Mouse (Mus musculus) intestine, embryonic 14.5 days (tissue): ENCODE data around the gene Neurl1a. TPM values are rescaled to one million over a fixed set of nuclear protein-coding genes. Genes with fewer than 3 reads are reported as not detected.

Source experiments
- ATAC-seq: fragments of 200-750 bp; cut with Nextera tagmentation; replicated peaks from 2 replicates; pipeline ENCODE4 v1.8.0; 2017; ENCODE audit warnings: low read depth, moderate number of reproducible peaks, moderate TSS enrichment, moderate library complexity; ENCODE audit not compliant: low FRiP score, low TSS enrichment
- DNase-seq: peaks from one replicate; pipeline ENCODE4 v3.0.0-alpha.2; 2018; ENCODE audit warnings: low spot score
- H3K27ac ChIP-seq: fragments of 300-500 bp; sonication (generic); 2 replicates; pipeline ENCODE4 v1.5.1; 2014; ENCODE audit warnings: low read depth, mild to moderate bottlenecking, control low read depth
- H3K27me3 ChIP-seq: fragments of 300-500 bp; sonication (generic); replicated peaks from 2 replicates; pipeline ENCODE4 v1.6.1; 2014; ENCODE audit warnings: low read length, control low read depth; ENCODE audit not compliant: control insufficient read depth, insufficient read depth
- H3K36me3 ChIP-seq: fragments of 300-500 bp; sonication (generic); 2 replicates; pipeline ENCODE4 v1.6.1; 2014; ENCODE audit warnings: low read length, control low read depth; ENCODE audit not compliant: control insufficient read depth, insufficient read depth
- H3K4me1 ChIP-seq: fragments of 300-500 bp; sonication (generic); replicated peaks from 2 replicates; pipeline ENCODE4 v1.6.1; 2014; ENCODE audit warnings: low read length, control low read depth, mixed read lengths; ENCODE audit not compliant: control insufficient read depth, insufficient read depth
- H3K4me2 ChIP-seq: fragments of 300-500 bp; sonication (generic); 2 replicates; pipeline ENCODE4 v1.6.1; 2014; ENCODE audit warnings: low read length
- H3K4me3 ChIP-seq: fragments of 300-500 bp; sonication (generic); 2 replicates; pipeline ENCODE4 v1.5.1; 2014; ENCODE audit warnings: low read depth, low read length, control low read depth, mixed read lengths
- H3K9ac ChIP-seq: fragments of 300-500 bp; sonication (generic); 2 replicates; pipeline ENCODE4 v1.6.1; 2014; ENCODE audit warnings: mild to moderate bottlenecking, low read length
- H3K9me3 ChIP-seq: fragments of 300-500 bp; sonication (generic); 2 replicates; pipeline ENCODE4 v1.6.1; 2016; ENCODE audit warnings: low read length, control low read depth; ENCODE audit not compliant: control insufficient read depth
- WGBS: fragments of 180-500 bp; shearing (Covaris S2); extraction: QIAGEN DNeasy Blood & Tissue Kit; methylation state at CpG from one replicate; pipeline ENCODE4 v1.1.7; 2014; 5-methylcytosine and 5-hydroxymethylcytosine counted together
- polyA plus RNA-seq: library from polyadenylated mRNA; unstranded; fragments of >200 nt; fragmentation: Nextera tagmentation; extraction: Ambion mirVana; gene quantifications from 2 replicates; pipeline ENCODE4 v1.2.1, GENCODE M21; 2014

Gene Neurl1a
- polyA plus RNA-seq, 1 experiment from 2014 or later = 9.1 TPM

DNA sequence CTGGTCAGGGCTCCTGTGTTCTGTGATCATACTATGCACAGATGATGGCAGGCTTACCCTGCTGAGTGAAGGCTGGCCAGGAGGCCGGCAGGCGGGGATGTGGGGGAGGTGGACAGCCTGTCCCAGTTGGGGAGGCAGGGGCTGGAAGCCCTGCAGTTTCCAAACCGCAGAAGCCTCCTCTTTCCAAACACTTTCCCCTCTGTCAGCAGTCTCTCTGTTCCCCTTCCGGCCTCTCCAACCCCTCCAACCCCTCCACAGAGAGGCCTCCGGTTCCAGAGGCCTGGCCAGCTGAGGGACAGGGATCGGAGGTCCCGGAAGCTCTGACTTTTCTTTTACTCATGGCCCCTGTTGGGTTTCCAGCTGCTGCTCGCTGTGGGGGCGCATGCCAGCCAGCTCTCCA, 102.3 kb downstream of the Neurl1a start:
- Histone ChIP-seq H3K36me3 (peaks cover 91% of the 10 kb centered on the region), H3K9ac (no peak overlapping the region), H3K4me2 (no peak overlapping the region), H3K27ac (no peak overlapping the region; the same call in 1 of the 2 replicates), H3K4me3 (no peak overlapping the region), H3K27me3 (no peaks in the 10 kb centered on the region), H3K4me1 (no peaks in the 10 kb centered on the region), H3K9me3 (no peaks in the 10 kb centered on the region)
- DNase-seq (no peak), ATAC-seq (no peak)
- WGBS = 79% methylated on average over 9 of the region's 9 CpGs

DNA sequence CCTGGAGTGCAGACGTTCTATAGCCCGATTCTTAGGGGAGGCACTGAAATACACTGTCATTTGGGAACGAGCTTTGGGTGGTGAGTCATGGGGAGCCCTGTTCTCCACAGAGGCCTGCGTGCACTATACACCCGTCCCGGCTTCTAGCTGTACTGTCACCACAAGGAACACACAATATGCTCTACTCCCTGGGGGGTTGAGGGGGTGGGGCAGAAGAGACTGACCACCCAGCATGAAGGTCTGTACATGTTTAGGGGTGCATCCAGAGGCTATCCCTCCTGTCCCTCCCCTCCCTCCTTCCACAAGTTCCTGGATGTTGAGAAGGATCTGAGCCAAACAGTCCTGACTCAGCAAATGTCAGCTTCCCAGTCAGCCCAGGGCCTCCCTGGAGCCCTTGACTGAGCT, 103.4 kb downstream of the Neurl1a start:
- no peak overlapping the region for H3K27ac ChIP-seq
- no peaks in the 10 kb centered on the region for H3K27me3 ChIP-seq
- H3K4me1 ChIP-seq = no peaks in the 10 kb centered on the region; the same call in 1 of the 2 replicates
- DNase-seq (no peak), ATAC-seq (no peak)
- H3K4me2 ChIP-seq = no peak overlapping the region
- H3K9ac ChIP-seq = no peak overlapping the region
- no peak overlapping the region for H3K4me3 ChIP-seq
- peaks cover 88% of the 10 kb centered on the region for H3K36me3 ChIP-seq
- H3K9me3 ChIP-seq = no peaks in the 10 kb centered on the region
- 85% methylated on average over 6 of the region's 6 CpGs for WGBS

DNA sequence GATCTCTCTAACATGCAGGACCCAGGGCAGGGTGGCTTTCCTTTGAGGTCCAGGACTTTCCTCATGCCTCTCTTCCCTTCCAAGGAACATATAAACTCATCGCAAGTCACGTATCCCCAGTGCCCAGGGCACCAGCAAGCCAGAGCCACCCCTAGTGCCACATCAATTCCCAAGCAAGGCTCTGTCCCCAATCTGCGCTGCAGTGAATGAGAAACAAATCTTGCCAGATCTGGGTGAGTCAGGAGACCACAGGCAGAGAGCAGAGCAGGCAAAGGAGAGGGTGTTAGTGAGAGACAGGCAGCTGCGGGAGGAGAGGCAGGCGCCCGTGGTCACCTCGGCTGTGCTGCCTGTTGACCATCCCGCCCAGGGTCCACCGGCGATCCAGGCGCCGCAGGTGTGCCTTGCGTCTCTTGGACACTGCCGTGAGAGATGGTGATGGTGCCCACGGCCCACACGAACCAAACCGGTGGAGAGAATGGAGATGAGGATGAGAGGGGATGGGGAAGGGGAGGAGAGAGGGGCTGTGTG, 104.1 kb downstream of the Neurl1a start:
- ATAC-seq (no peak), DNase-seq (no peak)
- H3K36me3 ChIP-seq = peaks cover 81% of the 10 kb centered on the region
- H3K4me3 ChIP-seq = no peak overlapping the region
- WGBS = 96% methylated on average over 17 of the region's 17 CpGs
- no peaks in the 10 kb centered on the region for H3K27me3 ChIP-seq
- no peak overlapping the region for H3K9ac ChIP-seq
- no peak overlapping the region for H3K27ac ChIP-seq
- H3K4me2 ChIP-seq = no peak overlapping the region
- no peaks in the 10 kb centered on the region; the same call in 1 of the 2 replicates for H3K4me1 ChIP-seq
- no peaks in the 10 kb centered on the region for H3K9me3 ChIP-seq

DNA sequence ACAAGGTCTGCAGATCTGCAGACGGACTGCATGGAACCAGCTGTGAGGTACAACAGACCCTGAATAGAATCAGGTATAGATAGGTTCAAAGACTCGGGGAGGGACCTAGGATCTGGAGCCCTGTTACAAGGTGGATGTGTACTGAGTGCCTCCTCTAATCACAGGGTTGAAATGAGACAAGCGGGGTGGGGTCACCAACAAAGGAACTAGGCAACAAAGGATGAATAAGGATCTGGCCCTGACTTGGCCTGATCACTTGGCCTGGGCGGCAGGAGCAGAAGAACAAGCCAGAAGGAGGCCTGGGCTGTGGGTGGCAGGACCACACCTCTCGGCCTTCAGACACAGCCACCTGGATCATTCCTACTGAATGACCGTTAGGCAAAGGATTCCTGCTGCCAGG, 107.0 kb downstream of the Neurl1a start:
- WGBS = 92% methylated on average over 6 of the region's 6 CpGs
- Histone ChIP-seq H3K4me3 (no peak overlapping the region), H3K27ac (no peak overlapping the region), H3K9ac (no peak overlapping the region), H3K27me3 (no peaks in the 10 kb centered on the region), H3K9me3 (no peaks in the 10 kb centered on the region), H3K4me2 (no peak overlapping the region), H3K4me1 (peaks cover 2% of the 10 kb centered on the region; the same call in 1 of the 2 replicates), H3K36me3 (peaks cover 73% of the 10 kb centered on the region)
- DNase-seq = no peak
- ATAC-seq = no peak

DNA sequence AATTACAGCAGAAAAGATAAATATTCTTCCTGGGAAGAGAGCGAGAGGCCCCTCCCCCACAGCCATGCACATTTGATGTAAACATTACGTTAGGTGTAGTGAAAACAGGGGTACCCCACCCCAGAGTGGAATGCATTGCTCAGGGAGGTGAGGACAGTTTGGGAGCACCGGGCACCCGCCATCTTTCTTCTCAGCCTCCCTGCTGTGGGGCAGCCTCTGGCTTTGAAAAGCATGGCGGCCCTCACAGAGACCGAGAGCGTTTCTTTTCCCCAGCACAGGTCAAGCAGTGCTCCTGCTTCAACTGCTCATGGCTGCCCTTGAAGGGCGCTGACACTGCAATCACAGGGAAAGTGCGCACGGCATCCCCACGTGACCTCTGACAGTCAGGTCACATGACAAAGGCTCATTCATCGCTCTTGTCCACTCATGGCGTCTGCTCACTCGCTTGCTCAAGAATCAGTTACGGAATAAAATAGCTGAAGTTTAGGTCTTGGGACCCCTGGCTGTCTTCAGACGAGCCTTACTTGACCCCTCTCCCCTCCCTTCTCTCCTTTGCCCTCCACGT, 108.3 kb downstream of the Neurl1a start:
- Histone ChIP-seq H3K9me3 (no peaks in the 10 kb centered on the region), H3K36me3 (peaks cover 60% of the 10 kb centered on the region), H3K27me3 (no peaks in the 10 kb centered on the region), H3K4me1 (peaks cover 12% of the 10 kb centered on the region), H3K9ac (no peak overlapping the region), H3K27ac (no peak overlapping the region), H3K4me2 (no peak overlapping the region), H3K4me3 (no peak overlapping the region)
- ATAC-seq = no peak
- WGBS = 67% methylated on average over 17 of the region's 17 CpGs
- DNase-seq = no peak

DNA sequence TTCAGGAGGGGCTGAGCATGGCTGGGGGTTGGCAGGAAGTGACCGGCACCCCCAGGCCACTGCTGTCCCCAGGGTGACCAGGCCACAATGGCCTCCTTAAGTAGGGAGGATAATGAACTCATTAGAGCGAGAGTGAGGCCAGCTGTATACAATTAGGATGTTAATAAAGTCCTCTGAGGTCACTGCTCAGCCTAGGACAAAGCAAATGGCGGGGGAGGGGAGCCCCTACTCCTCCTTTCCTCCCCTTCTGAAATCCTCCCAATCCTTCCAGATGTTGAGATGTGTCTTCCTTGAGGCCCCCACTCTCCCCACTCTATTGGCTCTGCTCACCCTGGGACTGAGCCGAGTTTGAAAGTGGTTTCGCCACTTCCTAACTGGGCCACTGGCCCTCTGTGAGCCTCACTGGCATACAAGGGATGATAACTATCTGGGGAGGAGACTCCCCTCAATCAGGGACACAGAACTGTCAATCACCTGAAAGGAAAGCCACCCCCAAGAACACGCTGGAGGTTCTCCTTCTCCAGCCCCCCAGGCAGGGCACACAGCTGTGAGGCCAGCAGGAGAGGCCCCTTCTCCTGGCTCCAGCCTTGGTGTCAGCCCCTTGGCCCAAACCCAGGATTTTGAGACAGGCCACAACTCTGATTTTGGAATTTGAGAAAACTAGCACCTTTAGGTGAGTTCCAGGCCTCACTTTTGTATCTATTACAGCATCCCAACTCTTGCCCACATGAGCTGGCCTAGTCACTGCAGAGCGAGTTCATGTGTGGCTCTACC, 112.9 kb downstream of the Neurl1a start:
- Histone ChIP-seq H3K4me3 (no peak overlapping the region), H3K27me3 (no peaks in the 10 kb centered on the region), H3K36me3 (peaks cover 22% of the 10 kb centered on the region), H3K9me3 (no peaks in the 10 kb centered on the region), H3K9ac (no peak overlapping the region), H3K27ac (peak overlapping the region; percentile 39), H3K4me1 (peaks cover 22% of the 10 kb centered on the region), H3K4me2 (no peak overlapping the region)
- DNase-seq (no peak), ATAC-seq (0 out of 2 replicates have a peak, but pooled peaks have one; percentile 36)
- WGBS = 40% methylated on average over 7 of the region's 7 CpGs

DNA sequence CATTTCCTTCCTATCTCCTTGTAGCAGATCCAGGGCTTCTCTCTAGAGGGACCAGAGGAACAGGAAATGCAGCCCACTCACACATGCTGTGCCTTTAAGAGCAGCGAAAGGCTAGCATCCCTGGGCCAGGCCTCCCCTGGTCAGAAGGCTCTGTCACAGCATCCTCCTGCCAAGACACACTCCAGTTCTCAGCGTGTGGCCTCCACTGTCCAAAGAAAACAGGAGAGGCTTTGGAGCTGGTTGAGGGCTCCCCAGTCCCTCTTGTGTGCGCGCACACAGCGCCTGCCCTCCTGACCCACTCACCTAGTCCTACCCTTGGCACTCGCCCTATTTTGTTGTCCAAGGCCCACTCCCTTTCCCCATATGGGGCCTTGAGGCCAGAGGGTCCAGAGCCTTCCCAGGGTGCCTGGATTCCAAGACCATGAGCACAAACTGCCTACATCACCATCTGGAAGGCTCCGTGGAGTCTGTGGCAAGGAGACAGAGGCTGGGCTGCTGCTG, 113.9 kb downstream of the Neurl1a start:
- H3K9ac ChIP-seq = no peak overlapping the region
- no peak for ATAC-seq

DNA sequence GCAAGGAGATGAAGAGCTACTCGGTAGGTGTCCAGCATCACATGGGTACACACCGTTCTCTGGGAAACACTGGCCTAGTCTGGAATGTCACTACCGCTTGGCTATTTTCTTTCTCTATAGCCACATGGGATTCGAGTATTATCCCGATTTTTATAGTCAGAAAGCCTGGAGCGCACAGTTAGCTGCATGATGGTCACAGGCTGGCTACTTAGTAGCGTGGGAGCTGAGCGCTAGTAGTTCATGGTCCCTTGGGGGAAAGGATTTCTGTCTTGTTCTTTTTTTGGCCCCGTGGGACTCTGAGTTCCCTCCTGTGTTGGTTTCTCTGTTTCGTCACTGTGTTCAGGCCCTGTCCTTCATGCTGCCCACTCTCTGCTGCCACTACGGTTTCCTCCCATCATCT, 119.5 kb downstream of the Neurl1a start:
- ATAC-seq = no peak
- no peak overlapping the region for H3K9ac ChIP-seq
- no peak overlapping the region for H3K4me2 ChIP-seq
- 90% methylated on average over 11 of the region's 11 CpGs for WGBS
- H3K27ac ChIP-seq = no peak overlapping the region
- H3K36me3 ChIP-seq = peaks cover 33% of the 10 kb centered on the region
- no peak overlapping the region for H3K4me3 ChIP-seq
- peaks cover 26% of the 10 kb centered on the region for H3K4me1 ChIP-seq
- no peak for DNase-seq
- no peaks in the 10 kb centered on the region for H3K9me3 ChIP-seq
- no peaks in the 10 kb centered on the region for H3K27me3 ChIP-seq

More for the DNA sequence above, 113.9 kb downstream of the Neurl1a start:
- Histone ChIP-seq H3K9me3 (no peaks in the 10 kb centered on the region), H3K4me3 (no peak overlapping the region), H3K4me1 (peaks cover 22% of the 10 kb centered on the region), H3K4me2 (no peak overlapping the region), H3K36me3 (peaks cover 28% of the 10 kb centered on the region), H3K27ac (peak overlapping the region; percentile 39), H3K27me3 (no peaks in the 10 kb centered on the region)
- 52% methylated on average over 7 of the region's 7 CpGs for whole genome bisulfite sequencing
- DNase-seq = no peak
